Mouse (Mus musculus) E14TG2a.4 (cell line): ENCODE data around the gene Unc13c.

Experiments used
- CTCF ChIP-seq: conservative IDR thresholded peaks from 2 replicates; pipeline ENCODE4 v1.5.1; 2014; ENCODE audit warnings: low read length
- NANOG ChIP-seq: IDR thresholded peaks from 2 replicates; pipeline ENCODE4 v1.6.1; 2014; ENCODE audit warnings: borderline replicate concordance, low read length, mixed read lengths
- POU5F1 ChIP-seq: IDR thresholded peaks from 2 replicates; pipeline ENCODE4 v1.6.1; 2014; ENCODE audit warnings: low read length, borderline replicate concordance

DNA sequence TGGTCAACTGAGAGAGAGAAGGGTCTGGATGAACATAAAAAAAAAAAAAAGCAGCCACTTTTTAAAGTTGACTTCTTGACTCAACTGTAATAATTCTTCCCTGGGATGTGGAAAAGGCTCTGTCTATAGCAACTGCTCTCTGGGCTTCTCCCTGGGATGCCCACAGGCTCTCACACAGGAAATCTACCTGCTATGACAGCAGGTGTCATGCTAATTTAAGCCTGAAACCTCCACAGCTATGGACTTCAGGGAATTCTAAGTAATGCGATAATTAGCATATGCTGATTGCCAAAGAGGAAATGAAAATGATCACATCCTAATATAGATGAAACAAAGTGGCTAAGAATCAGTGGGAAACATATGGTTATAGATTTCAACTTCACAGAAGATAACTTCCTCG is 102.1 kb downstream of the Unc13c start:
- TF ChIP-seq CTCF: no peak
- TF ChIP-seq NANOG: no peak
- no peak for TF ChIP-seq POU5F1
